Mouse (Mus musculus): Measurements from ENCODE around the gene Intu. TPM values are rescaled to one million over a fixed set of nuclear protein-coding genes. Genes with fewer than 3 reads are reported as not detected.

The Intu gene
- polyA plus RNA-seq, 1 experiment from 2014 or later = 1.0 TPM

DNA sequence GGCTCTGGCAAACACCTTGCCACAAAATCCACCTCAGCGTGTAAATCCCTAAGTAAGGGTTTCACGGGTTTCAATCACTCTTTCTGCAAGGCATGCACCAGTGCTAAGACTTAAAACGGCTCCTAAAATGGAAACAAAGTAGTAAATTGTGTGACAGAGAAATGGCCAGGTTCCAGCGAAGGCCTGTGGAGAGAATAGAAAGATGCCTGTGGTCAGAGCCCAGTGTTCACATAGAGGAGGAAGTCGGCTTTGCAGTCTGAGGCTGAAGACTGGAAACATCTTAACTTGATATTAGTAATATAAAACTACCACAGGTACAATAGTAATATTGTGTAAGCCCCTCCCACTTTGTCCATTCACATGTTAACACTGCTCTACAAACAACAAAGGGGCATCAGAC is 26.7 kb upstream of the Intu start:
- no peaks in the 10 kb centered on the region for H3K36me3 ChIP-seq (ENCODE audit: control insufficient read depth, insufficient read depth)
- TF ChIP-seq CTCF (IDR thresholded peaks at IDR 0.05; ENCODE audit: low read depth) = no peak
- no peak for ATAC-seq
- no peaks in the 10 kb centered on the region for H3K27me3 ChIP-seq (replicated peaks; ENCODE audit: control insufficient read depth, insufficient read depth, low read length)
- no peaks in the 10 kb centered on the region for H3K4me1 ChIP-seq (replicated peaks; ENCODE audit: control insufficient read depth, insufficient read depth, low read length)
- no peak overlapping the region for H3K27ac ChIP-seq (ENCODE audit: low read depth, low read length)
- H3K4me3 ChIP-seq (ENCODE audit: low read depth, low read length) = no peak overlapping the region
- H3K9me3 ChIP-seq (ENCODE audit: control insufficient read depth) = no peaks in the 10 kb centered on the region
- H3K4me2 ChIP-seq (replicated peaks; ENCODE audit: low read depth) = no peak overlapping the region
- no peak overlapping the region for H3K9ac ChIP-seq (ENCODE audit: low read depth, low read length)
- WGBS = 84% methylated on average over 5 of the region's 5 CpGs

DNA sequence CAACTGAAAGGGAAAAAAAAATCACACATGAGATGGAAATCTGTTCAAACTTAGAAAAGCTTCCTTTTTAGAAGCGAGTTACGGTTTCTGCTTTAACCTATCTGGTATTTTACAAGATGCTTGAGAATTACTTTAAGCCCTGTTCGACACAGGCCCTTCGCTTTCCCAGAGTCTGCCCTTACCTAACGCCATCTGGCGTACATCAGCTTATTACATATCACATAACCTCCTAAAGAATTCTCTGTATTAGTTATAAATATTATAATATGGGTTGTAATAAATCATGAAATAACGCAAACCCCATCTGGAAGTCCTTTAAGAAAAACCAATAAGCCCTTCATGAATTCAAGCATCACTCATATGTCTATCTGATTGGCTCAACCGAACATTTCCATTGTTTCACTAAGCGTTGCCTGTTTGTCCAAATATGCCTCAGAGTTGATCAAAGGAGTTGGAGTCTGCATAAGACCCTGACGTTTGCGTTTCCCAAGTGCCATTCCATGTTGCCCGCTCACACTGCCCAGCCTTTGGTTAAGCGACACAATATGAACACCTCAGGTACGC is 25.6 kb upstream of the Intu start:
- H3K9me3 ChIP-seq (ENCODE audit: control insufficient read depth) = no peaks in the 10 kb centered on the region
- H3K4me3 ChIP-seq (ENCODE audit: low read depth, low read length) = no peak overlapping the region
- TF ChIP-seq CTCF (IDR thresholded peaks at IDR 0.05; ENCODE audit: low read depth) = no peak
- 79% methylated on average over 14 of the region's 14 CpGs for WGBS
- H3K27ac ChIP-seq (ENCODE audit: low read depth, low read length) = no peak overlapping the region
- H3K4me1 ChIP-seq (replicated peaks; ENCODE audit: control insufficient read depth, insufficient read depth, low read length) = no peaks in the 10 kb centered on the region
- H3K9ac ChIP-seq (ENCODE audit: low read depth, low read length) = no peak overlapping the region
- no peak for ATAC-seq
- no peaks in the 10 kb centered on the region for H3K36me3 ChIP-seq (ENCODE audit: control insufficient read depth, insufficient read depth)
- H3K27me3 ChIP-seq (replicated peaks; ENCODE audit: control insufficient read depth, insufficient read depth, low read length) = no peaks in the 10 kb centered on the region
- no peak overlapping the region for H3K4me2 ChIP-seq (replicated peaks; ENCODE audit: low read depth)

DNA sequence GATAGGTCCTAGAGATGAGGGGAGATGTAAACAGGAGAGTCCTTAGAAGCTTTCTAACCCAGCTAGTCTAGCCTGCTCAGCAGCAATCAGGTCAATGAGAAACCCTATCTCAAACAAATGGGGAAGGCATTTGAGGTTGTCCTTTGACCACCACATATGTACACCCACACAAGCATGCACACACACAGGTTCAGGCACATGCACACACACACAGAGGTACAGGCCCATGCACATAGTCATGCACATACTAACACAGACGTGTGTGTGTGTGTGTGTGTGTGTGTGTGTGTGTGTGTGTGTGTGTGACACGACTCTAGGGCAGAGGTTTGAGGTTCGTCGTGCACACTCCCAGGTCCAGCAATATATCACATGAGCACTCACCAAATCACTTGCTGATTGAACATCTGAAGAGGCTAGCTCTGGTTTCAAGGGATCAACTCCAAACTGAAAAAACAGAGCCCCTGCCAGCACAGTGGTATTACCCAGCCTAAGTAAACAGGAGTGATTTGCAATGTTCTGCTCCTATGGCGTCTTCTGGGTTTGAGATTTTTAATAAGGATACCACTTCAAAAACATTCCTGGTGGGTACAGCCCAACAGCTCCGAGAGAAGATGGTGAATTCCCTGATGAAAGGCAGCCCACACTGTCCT is 22.0 kb upstream of the Intu start:
- H3K27ac ChIP-seq (ENCODE audit: low read depth, low read length) = no peak overlapping the region
- WGBS = 69% methylated on average over 6 of the region's 6 CpGs
- H3K9ac ChIP-seq (ENCODE audit: low read depth, low read length) = no peak overlapping the region
- TF ChIP-seq CTCF (IDR thresholded peaks at IDR 0.05; ENCODE audit: low read depth) = no peak
- H3K36me3 ChIP-seq (ENCODE audit: control insufficient read depth, insufficient read depth) = no peaks in the 10 kb centered on the region
- H3K4me1 ChIP-seq (replicated peaks; ENCODE audit: control insufficient read depth, insufficient read depth, low read length) = no peaks in the 10 kb centered on the region
- H3K4me2 ChIP-seq (replicated peaks; ENCODE audit: low read depth) = no peak overlapping the region
- no peak overlapping the region for H3K4me3 ChIP-seq (ENCODE audit: low read depth, low read length)
- H3K9me3 ChIP-seq (ENCODE audit: control insufficient read depth) = no peaks in the 10 kb centered on the region
- no peaks in the 10 kb centered on the region for H3K27me3 ChIP-seq (replicated peaks; ENCODE audit: control insufficient read depth, insufficient read depth, low read length)
- ATAC-seq = no peak

DNA sequence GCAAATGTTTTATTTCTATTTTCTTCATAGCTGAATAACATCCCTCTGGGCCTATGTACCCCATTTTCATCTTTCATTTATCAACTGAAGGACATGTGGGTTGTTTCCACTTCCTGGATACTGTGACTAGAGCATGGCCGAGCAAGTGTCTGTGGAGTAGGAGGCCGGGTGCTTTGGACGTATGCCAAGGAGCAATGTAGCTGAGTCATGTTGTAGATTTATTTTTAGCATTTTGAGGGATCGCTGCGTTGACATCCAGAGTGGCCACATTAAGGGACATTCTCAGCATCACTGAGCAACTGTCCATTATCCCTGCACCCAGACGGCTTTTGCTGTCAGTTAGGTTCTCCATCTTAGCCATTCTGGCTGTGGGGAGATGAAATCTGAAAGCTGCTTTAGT is 20.5 kb upstream of the Intu start:
- 36% methylated on average over 6 of the region's 6 CpGs for WGBS
- H3K9ac ChIP-seq (ENCODE audit: low read depth, low read length) = no peak overlapping the region
- TF ChIP-seq CTCF (IDR thresholded peaks at IDR 0.05; ENCODE audit: low read depth) = no peak
- no peak for ATAC-seq
- no peaks in the 10 kb centered on the region for H3K9me3 ChIP-seq (ENCODE audit: control insufficient read depth)
- no peak overlapping the region for H3K4me2 ChIP-seq (replicated peaks; ENCODE audit: low read depth)
- H3K4me1 ChIP-seq (replicated peaks; ENCODE audit: control insufficient read depth, insufficient read depth, low read length) = no peaks in the 10 kb centered on the region
- H3K27me3 ChIP-seq (replicated peaks; ENCODE audit: control insufficient read depth, insufficient read depth, low read length) = no peaks in the 10 kb centered on the region
- H3K36me3 ChIP-seq (ENCODE audit: control insufficient read depth, insufficient read depth) = no peaks in the 10 kb centered on the region
- H3K4me3 ChIP-seq (ENCODE audit: low read depth, low read length) = no peak overlapping the region
- no peak overlapping the region for H3K27ac ChIP-seq (ENCODE audit: low read depth, low read length)

DNA sequence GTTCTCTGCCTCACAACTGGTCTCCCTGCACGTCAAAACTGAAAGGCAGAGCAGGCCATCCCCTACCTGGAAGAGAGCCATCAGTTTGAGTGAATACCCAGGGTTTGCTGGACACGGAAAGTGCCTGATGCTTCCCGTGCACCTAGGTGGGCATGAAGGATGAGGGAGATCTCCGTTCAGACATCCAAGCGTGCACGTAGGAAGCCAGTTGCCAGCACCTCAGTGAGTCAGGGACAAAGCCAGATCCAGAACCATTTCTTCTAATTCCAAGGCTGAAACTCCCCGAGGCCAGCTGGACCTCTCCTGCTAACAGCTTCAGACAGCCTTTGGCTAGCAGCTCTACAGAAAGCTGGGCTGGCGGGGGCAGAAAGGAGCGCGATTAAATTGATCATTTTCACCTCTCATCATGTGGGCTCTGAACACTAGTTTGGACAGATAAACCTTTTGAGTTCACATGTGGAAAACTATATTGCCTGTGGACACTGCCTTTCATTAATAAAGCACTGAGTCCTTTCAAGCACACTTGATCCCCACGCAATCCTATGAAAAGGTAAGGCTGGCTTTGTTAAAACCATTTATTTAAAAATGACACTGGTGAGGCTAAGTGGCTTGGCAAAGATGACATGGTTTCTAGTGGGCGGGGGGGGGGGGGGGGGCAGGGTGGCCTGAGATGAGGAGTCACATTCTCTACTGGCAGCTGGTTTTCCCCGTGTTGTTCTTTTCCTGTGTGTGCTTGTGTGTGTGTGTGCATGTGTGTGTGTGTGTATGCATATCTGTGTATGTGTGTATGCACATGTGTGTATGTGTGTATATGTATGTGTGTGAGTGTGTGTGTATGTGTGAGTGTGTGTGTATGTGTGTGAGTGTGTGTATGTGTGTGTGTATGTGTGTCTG is 17.9 kb upstream of the Intu start:
- Histone ChIP-seq H3K9me3 (ENCODE audit: control insufficient read depth) (no peaks in the 10 kb centered on the region), H3K9ac (ENCODE audit: low read depth, low read length) (no peak overlapping the region), H3K36me3 (ENCODE audit: control insufficient read depth, insufficient read depth) (no peaks in the 10 kb centered on the region), H3K4me1 (replicated peaks; ENCODE audit: control insufficient read depth, insufficient read depth, low read length) (no peaks in the 10 kb centered on the region), H3K4me3 (ENCODE audit: low read depth, low read length) (no peak overlapping the region), H3K4me2 (replicated peaks; ENCODE audit: low read depth) (no peak overlapping the region), H3K27ac (ENCODE audit: low read depth, low read length) (no peak overlapping the region), H3K27me3 (replicated peaks; ENCODE audit: control insufficient read depth, insufficient read depth, low read length) (no peaks in the 10 kb centered on the region)
- ATAC-seq = no peak
- TF ChIP-seq CTCF (IDR thresholded peaks at IDR 0.05; ENCODE audit: low read depth) = no peak
- 82% methylated on average over 13 of the region's 13 CpGs for WGBS

DNA sequence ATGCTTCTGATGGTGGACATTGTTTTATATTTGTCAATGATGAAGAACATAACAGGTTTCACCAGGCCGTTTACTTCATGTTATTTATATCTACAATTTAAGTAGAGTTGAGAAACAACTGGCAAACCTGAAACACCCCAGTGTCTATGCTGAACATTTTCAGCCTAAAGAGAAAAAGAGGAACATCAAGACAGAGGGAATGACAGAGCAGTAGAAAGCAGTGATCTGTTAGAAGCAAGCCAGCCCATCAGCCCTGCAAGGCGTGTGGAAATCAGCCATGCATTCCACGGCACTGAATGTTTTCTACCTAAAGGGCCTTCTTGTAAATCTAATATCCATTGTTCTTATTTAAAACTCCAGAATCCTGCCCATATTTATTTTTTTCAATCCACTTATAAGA is 12.8 kb upstream of the Intu start:
- no peak overlapping the region for H3K27ac ChIP-seq (ENCODE audit: low read depth, low read length)
- no peaks in the 10 kb centered on the region for H3K4me1 ChIP-seq (replicated peaks; ENCODE audit: control insufficient read depth, insufficient read depth, low read length)
- no peak overlapping the region for H3K4me3 ChIP-seq (ENCODE audit: low read depth, low read length)
- H3K9ac ChIP-seq (ENCODE audit: low read depth, low read length) = no peak overlapping the region
- H3K4me2 ChIP-seq (replicated peaks; ENCODE audit: low read depth) = no peak overlapping the region
- no peaks in the 10 kb centered on the region for H3K36me3 ChIP-seq (ENCODE audit: control insufficient read depth, insufficient read depth)
- H3K27me3 ChIP-seq (replicated peaks; ENCODE audit: control insufficient read depth, insufficient read depth, low read length) = no peaks in the 10 kb centered on the region
- H3K9me3 ChIP-seq (ENCODE audit: control insufficient read depth) = no peaks in the 10 kb centered on the region
- TF ChIP-seq CTCF (IDR thresholded peaks at IDR 0.05; ENCODE audit: low read depth) = no peak
- no peak for ATAC-seq
- 73% methylated on average over 3 of the region's 3 CpGs for WGBS

Data from intestine, postnatal 0 days (tissue).